Mouse (Mus musculus): ENCODE data around the gene Trim47. TPM values are rescaled to one million over a fixed set of nuclear protein-coding genes. Genes with fewer than 3 reads are reported as not detected.

The Trim47 gene
- 3.9 and 4.5 TPM in 2 replicates for polyA plus RNA-seq (2015; fragmentation: Nextera tagmentation; extraction: Ambion mirVana)

- Histone ChIP-seq H3K4me1 (replicated peaks) (peaks cover 38% of the 10 kb centered on the region), H3K27ac (0 out of 2 replicates have a peak within 1 kb of the TSS, but pooled peaks have one; percentile 35), H3K9me3 (no peaks in the 10 kb centered on the region), H3K36me3 (peaks cover 21% of the 10 kb centered on the region), H3K4me3 (0 out of 2 replicates have a peak within 1 kb of the TSS, but pooled peaks have one; percentile 4), H3K27me3 (0 out of 2 replicates have a peak, but pooled peaks cover 3% of the 10 kb centered on the region), H3K4me2 (peak within 1 kb of the TSS; percentile 25; the same call in 1 of the 2 replicates), H3K9ac (no peak within 1 kb of the TSS; the same call in 1 of the 2 replicates)
- ATAC-seq (ENCODE audit: low FRiP score) = no peak
- 25% methylated on average over 23 of the region's 23 CpGs for WGBS
These were observed at the start of gene Trim47 for GRCm38 (mm10) chr11:116127156-116127980. Trim47 (minus strand) TSS chr11:116127210.

- Histone ChIP-seq H3K27ac (no peak overlapping the region), H3K4me3 (no peak overlapping the region), H3K4me2 (no peak overlapping the region), H3K36me3 (peaks cover 96% of the 10 kb centered on the region), H3K9me3 (no peaks in the 10 kb centered on the region), H3K4me1 (replicated peaks) (no peaks in the 10 kb centered on the region), H3K27me3 (no peaks in the 10 kb centered on the region), H3K9ac (no peak overlapping the region)
- 84% methylated on average over 7 of the region's 7 CpGs for WGBS
- no peak for ATAC-seq (ENCODE audit: low FRiP score)
These were observed 49.0 kb upstream of the Trim47 start for GRCm38 (mm10) chr11:116176010-116176409.

GRCm38 (mm10) chr11:116174775-116175448 lies 47.9 kb upstream of the Trim47 start:
- Histone ChIP-seq H3K9me3 (no peaks in the 10 kb centered on the region), H3K4me2 (no peak overlapping the region), H3K4me3 (no peak overlapping the region), H3K9ac (no peak overlapping the region), H3K36me3 (peaks cover 90% of the 10 kb centered on the region), H3K27ac (no peak overlapping the region), H3K4me1 (replicated peaks) (no peaks in the 10 kb centered on the region), H3K27me3 (no peaks in the 10 kb centered on the region)
- ATAC-seq (ENCODE audit: low FRiP score) = no peak
- 93% methylated on average over 22 of the region's 22 CpGs for WGBS

GRCm38 (mm10) chr11:116171959-116172358 lies 44.9 kb upstream of the Trim47 start:
- no peak overlapping the region for H3K4me3 ChIP-seq
- no peak overlapping the region for H3K27ac ChIP-seq
- no peak overlapping the region for H3K4me2 ChIP-seq
- H3K4me1 ChIP-seq (replicated peaks) = peaks cover 10% of the 10 kb centered on the region
- no peak for ATAC-seq (ENCODE audit: low FRiP score)
- H3K9ac ChIP-seq = 0 out of 2 replicates have a peak overlapping the region, but pooled peaks have one; percentile 2
- H3K9me3 ChIP-seq = no peaks in the 10 kb centered on the region
- peaks cover 62% of the 10 kb centered on the region for H3K36me3 ChIP-seq
- 89% methylated on average over 2 of the region's 2 CpGs for WGBS
- H3K27me3 ChIP-seq = no peaks in the 10 kb centered on the region

GRCm38 (mm10) chr11:116170003-116170800 lies 43.2 kb upstream of the Trim47 start:
- Histone ChIP-seq H3K4me2 (no peak overlapping the region), H3K9ac (no peak overlapping the region), H3K27me3 (no peaks in the 10 kb centered on the region), H3K27ac (no peak overlapping the region), H3K4me3 (no peak overlapping the region), H3K4me1 (replicated peaks) (peaks cover 28% of the 10 kb centered on the region), H3K36me3 (peaks cover 52% of the 10 kb centered on the region), H3K9me3 (no peaks in the 10 kb centered on the region)
- 90% methylated on average over 5 of the region's 5 CpGs for WGBS
- no peak for ATAC-seq (ENCODE audit: low FRiP score)

- WGBS = 87% methylated on average over 3 of the region's 3 CpGs
- no peak for ATAC-seq (ENCODE audit: low FRiP score)
- H3K36me3 ChIP-seq = peaks cover 51% of the 10 kb centered on the region
- H3K4me1 ChIP-seq (replicated peaks) = peaks cover 28% of the 10 kb centered on the region
- no peak overlapping the region for H3K4me3 ChIP-seq
- no peaks in the 10 kb centered on the region for H3K27me3 ChIP-seq
- no peaks in the 10 kb centered on the region for H3K9me3 ChIP-seq
- no peak overlapping the region for H3K27ac ChIP-seq
- no peak overlapping the region for H3K9ac ChIP-seq
- H3K4me2 ChIP-seq = no peak overlapping the region
These were observed 42.2 kb upstream of the Trim47 start for GRCm38 (mm10) chr11:116169214-116169613.

GRCm38 (mm10) chr11:116167884-116168439 lies 41.0 kb upstream of the Trim47 start, which contains the start of gene Fbf1:
Fbf1 (minus strand) TSS chr11:116168166.
- under 1% methylated on average over 40 of the region's 40 CpGs for WGBS

GRCm38 (mm10) chr11:116167232-116167631 lies 40.2 kb upstream of the Trim47 start:
- Histone ChIP-seq H3K27ac (peak overlapping the region; percentile 96), H3K36me3 (peaks cover 41% of the 10 kb centered on the region), H3K27me3 (no peaks in the 10 kb centered on the region), H3K4me2 (peak overlapping the region; percentile 77), H3K4me1 (replicated peaks) (peaks cover 41% of the 10 kb centered on the region), H3K9me3 (no peaks in the 10 kb centered on the region), H3K4me3 (peak overlapping the region; percentile 73), H3K9ac (peak overlapping the region; percentile 89)
- WGBS = 7% methylated on average over 6 of the region's 6 CpGs
- ATAC-seq (ENCODE audit: low FRiP score) = no peak

More at GRCm38 (mm10) chr11:116167884-116168439, 41.0 kb upstream of the Trim47 start, which contains the start of gene Fbf1:
- H3K9ac ChIP-seq = peak within 1 kb of the TSS; percentile 89
- no peaks in the 10 kb centered on the region for H3K9me3 ChIP-seq
- ATAC-seq (ENCODE audit: low FRiP score) = peak; percentile 98
- H3K36me3 ChIP-seq = peaks cover 47% of the 10 kb centered on the region
- H3K4me3 ChIP-seq = peak within 1 kb of the TSS; percentile 73
- H3K27me3 ChIP-seq = no peaks in the 10 kb centered on the region
- peak within 1 kb of the TSS; percentile 77 for H3K4me2 ChIP-seq
- peak within 1 kb of the TSS; percentile 96 for H3K27ac ChIP-seq
- peaks cover 35% of the 10 kb centered on the region for H3K4me1 ChIP-seq (replicated peaks)

GRCm38 (mm10) chr11:116163002-116163401 lies 36.0 kb upstream of the Trim47 start:
- WGBS = 20% methylated on average over 9 of the region's 9 CpGs
- 0 out of 2 replicates have a peak overlapping the region, but pooled peaks have one; percentile 6 for H3K4me2 ChIP-seq
- H3K9me3 ChIP-seq = no peaks in the 10 kb centered on the region
- no peak overlapping the region for H3K4me3 ChIP-seq
- no peak overlapping the region for H3K27ac ChIP-seq
- no peak for ATAC-seq (ENCODE audit: low FRiP score)
- no peaks in the 10 kb centered on the region for H3K27me3 ChIP-seq
- H3K36me3 ChIP-seq = peaks cover 62% of the 10 kb centered on the region
- H3K4me1 ChIP-seq (replicated peaks) = peaks cover 38% of the 10 kb centered on the region
- H3K9ac ChIP-seq = peak overlapping the region; percentile 46

GRCm38 (mm10) chr11:116162146-116162545 lies 35.1 kb upstream of the Trim47 start:
- 0 out of 2 replicates have a peak overlapping the region, but pooled peaks have one; percentile 4 for H3K27ac ChIP-seq

GRCm38 (mm10) chr11:116161312-116161711 lies 34.3 kb upstream of the Trim47 start:
- H3K9me3 ChIP-seq = no peaks in the 10 kb centered on the region
- peak overlapping the region; percentile 43; the same call in 1 of the 2 replicates for H3K9ac ChIP-seq
- no peak for ATAC-seq (ENCODE audit: low FRiP score)
- peaks cover 27% of the 10 kb centered on the region for H3K4me1 ChIP-seq (replicated peaks)
- WGBS = 68% methylated on average over 12 of the region's 12 CpGs
- no peak overlapping the region for H3K4me3 ChIP-seq
- no peaks in the 10 kb centered on the region for H3K27me3 ChIP-seq
- no peak overlapping the region for H3K27ac ChIP-seq
- H3K36me3 ChIP-seq = peaks cover 79% of the 10 kb centered on the region
- no peak overlapping the region for H3K4me2 ChIP-seq

More at GRCm38 (mm10) chr11:116162146-116162545, 35.1 kb upstream of the Trim47 start:
- H3K4me2 ChIP-seq = no peak overlapping the region
- peaks cover 71% of the 10 kb centered on the region for H3K36me3 ChIP-seq
- no peak; the same call in 1 of the 2 replicates for ATAC-seq (ENCODE audit: low FRiP score)
- H3K9me3 ChIP-seq = no peaks in the 10 kb centered on the region
- H3K27me3 ChIP-seq = no peaks in the 10 kb centered on the region
- 65% methylated on average over 10 of the region's 10 CpGs for WGBS
- no peak overlapping the region for H3K4me3 ChIP-seq
- H3K4me1 ChIP-seq (replicated peaks) = peaks cover 35% of the 10 kb centered on the region
- no peak overlapping the region for H3K9ac ChIP-seq

Data from hindbrain, embryonic 13.5 days (tissue).